Mouse (Mus musculus) ES-Bruce4 (cell line): ENCODE measurements around the gene Pom121l2.

Source experiments
- CTCF ChIP-seq: IDR thresholded peaks from one replicate; pipeline ENCODE4 v1.8.1; 2011; ENCODE audit warnings: low read depth, low read length
- EP300 ChIP-seq: IDR thresholded peaks from 2 replicates; pipeline ENCODE4 v1.6.1; 2011; ENCODE audit warnings: low read depth, low read length; ENCODE audit not compliant: insufficient read depth
- POLR2A ChIP-seq: IDR thresholded peaks from one replicate; pipeline ENCODE4 v1.8.1; 2011; ENCODE audit warnings: low read length; ENCODE audit not compliant: insufficient read depth

DNA sequence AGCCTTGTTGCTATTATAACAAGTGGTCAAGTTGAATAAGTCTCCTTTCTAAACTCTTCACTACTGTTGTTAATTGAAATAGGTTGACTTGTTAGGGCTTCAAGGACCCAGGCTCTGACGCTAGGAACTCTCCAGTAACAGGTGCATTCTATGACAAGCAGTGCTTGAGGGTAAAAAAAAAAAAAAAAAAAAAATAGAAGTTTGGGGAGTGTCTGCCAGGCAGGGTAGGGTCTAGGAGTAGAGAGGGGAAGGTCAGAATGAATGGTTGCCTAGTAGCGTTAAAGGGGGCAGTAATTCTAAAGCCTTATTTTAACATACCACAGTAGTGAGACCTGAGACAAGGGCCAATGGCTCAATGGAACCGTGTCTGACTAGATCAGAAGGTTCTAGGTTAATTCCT is 17.4 kb downstream of the Pom121l2 start:
- TF ChIP-seq EP300 (no peak), CTCF (no peak), POLR2A (no peak)
